Mouse (Mus musculus): Measurements from ENCODE around the gene Rfc3.
"Not testable (repeated sequence)": the region's sequence is repeated elsewhere in the genome, so short reads cannot be mapped to it uniquely, and the experiment has no call there.

Gene Rfc3

GRCm38 (mm10) chr5:151650700-151651410 is at the start of gene Rfc3:
Gene Rfc3, minus strand, starts transcription at chr5:151651242.
- peak; percentile 93 to 95 for DNase-seq

DNA sequence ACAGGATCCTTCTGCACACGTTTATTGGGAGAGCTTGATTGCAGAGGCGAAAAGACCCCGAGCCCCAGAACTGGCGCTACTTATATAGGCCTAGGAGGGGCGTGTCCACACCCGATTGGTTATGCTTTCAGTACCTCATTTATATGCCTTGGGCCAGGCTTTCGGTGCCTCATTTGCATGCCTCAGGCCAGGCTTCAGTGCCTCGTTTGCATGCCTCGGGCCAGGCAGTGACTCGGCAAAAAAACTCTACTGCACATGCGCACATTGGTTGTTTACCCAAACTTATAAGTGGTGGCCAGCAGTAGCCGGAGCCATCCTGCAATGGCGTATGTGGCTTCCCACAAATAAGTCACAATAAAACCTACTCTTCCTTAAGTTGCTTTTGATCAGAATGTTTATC is 42.6 kb upstream of the Rfc3 start:
- DNase-seq = not testable (repeated sequence)

GRCm38 (mm10) chr5:151686606-151687525 is 35.8 kb upstream of the Rfc3 start:
- DNase-seq = peak; percentile 74 to 79

GRCm38 (mm10) chr5:151662207-151662606 is 11.2 kb upstream of the Rfc3 start:
- DNase-seq = no peak

DNA sequence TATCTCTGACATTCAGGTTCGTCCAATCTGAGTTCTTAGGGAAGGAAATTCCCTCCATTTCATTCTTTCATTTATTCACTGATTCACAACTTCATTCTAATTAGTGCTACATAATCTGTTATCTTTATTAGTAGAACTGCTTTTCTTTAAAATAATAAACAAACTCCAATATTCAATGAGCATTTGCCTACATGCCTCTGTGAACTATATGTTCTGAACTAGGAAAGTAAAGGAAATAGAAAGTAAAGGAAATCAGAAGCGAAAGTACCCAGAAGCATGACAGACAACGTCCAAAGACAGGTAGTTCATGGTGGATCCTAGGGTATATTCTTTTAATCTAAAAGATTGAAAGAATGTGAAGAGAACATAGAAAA is 356 bp upstream of the Rfc3 start:
- no peak for DNase-seq

DNA sequence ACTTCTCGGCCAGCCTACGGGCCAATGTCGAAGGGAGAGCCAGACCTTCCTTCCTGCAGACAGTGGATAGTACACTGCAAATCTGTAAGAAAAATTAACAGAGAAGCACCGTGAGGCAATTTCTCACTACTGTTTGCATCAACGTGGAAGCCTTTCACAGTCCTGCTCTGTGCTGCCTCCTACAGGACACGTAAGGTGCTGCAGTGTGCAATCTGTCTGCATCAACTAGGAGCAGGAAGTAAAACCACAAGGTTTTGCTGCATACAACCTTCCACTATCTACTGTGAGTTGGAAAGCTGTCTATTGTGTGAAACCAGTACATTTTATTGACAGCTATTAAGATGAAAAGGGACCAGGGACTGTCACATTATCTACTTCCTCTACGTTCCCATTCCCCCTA is 6.2 kb downstream of the Rfc3 start:
- peak; percentile 10 to 20 for DNase-seq

GRCm38 (mm10) chr5:151642867-151643266 is 8.2 kb downstream of the Rfc3 start:
- DNase-seq = no peak

DNA sequence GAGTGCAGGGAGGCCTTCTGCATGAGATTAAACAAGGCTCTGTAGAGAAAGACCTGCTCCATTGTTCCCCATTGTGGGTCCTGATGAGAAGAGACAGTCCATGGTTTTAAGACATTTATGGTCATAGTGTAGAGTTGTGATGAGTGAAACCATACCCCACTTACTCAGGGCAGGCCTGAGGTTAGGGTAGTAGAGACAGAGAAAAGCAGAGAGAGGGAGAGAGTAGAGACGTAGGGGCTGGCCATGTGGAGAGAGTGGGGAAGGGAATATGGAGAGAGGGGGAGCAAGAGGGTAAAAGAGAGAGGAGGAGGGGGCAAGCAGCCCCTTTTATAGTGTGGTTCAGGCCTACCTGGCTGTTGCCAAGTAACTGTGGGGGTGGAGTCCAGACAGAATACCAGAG is 8.9 kb downstream of the Rfc3 start:
- DNase-seq = no peak

- DNase-seq = no peak
These were observed 45.1 kb downstream of the Rfc3 start, which contains the start of gene Vmn2r18 for GRCm38 (mm10) chr5:151605921-151606320. Gene Vmn2r18, minus strand, starts transcription at chr5:151606021.

GRCm38 (mm10) chr5:151601696-151602095 is 49.3 kb downstream of the Rfc3 start:
- DNase-seq = no peak
